Mouse (Mus musculus): ENCODE results near the gene Tmsb15b2. TPM values are rescaled to one million over a fixed set of nuclear protein-coding genes. Genes with fewer than 3 reads are reported as not detected.

Tmsb15b2 gene
- total RNA-seq, 4 experiments from 2014 or later = 10.5 to 27.6 (median 20.0) TPM

Other genes with a start within 250 kb of the Tmsb15b2 start
- gene Morf4l2, start 231.8 kb downstream of the Tmsb15b2 start, total RNA-seq (2022) = 100 to 1,000 TPM; 291 to 334 (median 319) TPM
- under 1 TPM; 0.21 to 0.67 (median 0.38) TPM for gene Glra4, start 195.4 kb downstream of the Tmsb15b2 start, total RNA-seq (2022)
- gene Plp1, start 152.8 kb downstream of the Tmsb15b2 start, total RNA-seq (2022) = 100 to 1,000 TPM; 799 to 917 (median 880) TPM
- 10 to 100 TPM; 15.7 to 20.4 (median 17.3) TPM for gene Rab9b, start 106.7 kb downstream of the Tmsb15b2 start, total RNA-seq (2022)
- gene H2bfm, start 48.2 kb downstream of the Tmsb15b2 start, total RNA-seq (2022) = not detected
- gene Tmsb15l, start 1.4 kb upstream of the Tmsb15b2 start, total RNA-seq (2022) = 1 to 10 TPM; 1.3 to 5.9 (median 2.0) TPM
- gene Tmsb15b1, start 1.4 kb upstream of the Tmsb15b2 start, total RNA-seq (2022) = 10 to 100 TPM in 1 of 4 experiments, 1 to 10 TPM in 3; 1.6 to 10.7 (median 7.7) TPM
- 100 to 1,000 TPM; 270 to 291 (median 281) TPM for gene Zcchc18, start 17.7 kb upstream of the Tmsb15b2 start, total RNA-seq (2022)
- 10 to 100 TPM; 21.4 to 39.2 (median 30.0) TPM for gene Slc25a53, start 62.8 kb upstream of the Tmsb15b2 start, total RNA-seq (2022)
- gene Fam199x, start 74.1 kb upstream of the Tmsb15b2 start, total RNA-seq (2022) = 10 to 100 TPM in 3 of 4 experiments, 1 to 10 TPM in 1; 9.7 to 11.0 (median 10.4) TPM
- not detected for gene Esx1, start 146.6 kb upstream of the Tmsb15b2 start, total RNA-seq (2022)

Data from left cerebral cortex, adult 8-10 months (tissue).